Mouse (Mus musculus): ENCODE measurements around the gene Commd4. TPM values are rescaled to one million over a fixed set of nuclear protein-coding genes. Genes with fewer than 3 reads are reported as not detected.
A peak's percentile ranks its signal among the peaks of the same experiment; 100 is the strongest.
"Not testable (repeated sequence)": the region's sequence is repeated elsewhere in the genome, so short reads cannot be mapped to it uniquely, and the experiment has no call there.

Commd4 gene
- 100 to 1,000 TPM; 264 to 293 TPM for polyA plus RNA-seq (2017; shearing (Covaris generic))

DNA sequence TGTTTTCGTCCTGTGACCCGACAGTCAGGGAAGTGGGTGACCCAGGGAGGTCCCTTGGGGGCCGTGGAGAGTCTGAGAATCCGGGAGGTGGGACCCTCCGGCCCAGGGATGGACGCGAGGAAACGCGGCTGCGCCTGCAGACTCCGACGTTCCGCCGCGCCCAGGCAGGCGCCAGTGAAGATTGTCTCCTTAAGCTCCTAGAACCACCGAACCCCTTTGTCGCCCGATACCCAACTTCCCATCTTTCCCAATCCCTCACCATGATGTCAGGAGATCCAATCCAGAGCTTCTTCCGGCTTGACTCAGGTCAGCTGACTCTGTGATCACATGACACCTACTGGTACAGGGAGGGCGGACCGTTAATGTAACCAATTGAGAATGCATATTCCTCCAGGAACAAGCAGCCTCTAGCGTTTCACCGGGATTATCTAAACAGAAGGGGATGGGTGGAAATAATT, at the start of gene Commd4:
TSS of gene Commd4 (minus strand) at position 319 of the 458 bp plus-strand sequence.
- peak; percentile 44 for ATAC-seq

DNA sequence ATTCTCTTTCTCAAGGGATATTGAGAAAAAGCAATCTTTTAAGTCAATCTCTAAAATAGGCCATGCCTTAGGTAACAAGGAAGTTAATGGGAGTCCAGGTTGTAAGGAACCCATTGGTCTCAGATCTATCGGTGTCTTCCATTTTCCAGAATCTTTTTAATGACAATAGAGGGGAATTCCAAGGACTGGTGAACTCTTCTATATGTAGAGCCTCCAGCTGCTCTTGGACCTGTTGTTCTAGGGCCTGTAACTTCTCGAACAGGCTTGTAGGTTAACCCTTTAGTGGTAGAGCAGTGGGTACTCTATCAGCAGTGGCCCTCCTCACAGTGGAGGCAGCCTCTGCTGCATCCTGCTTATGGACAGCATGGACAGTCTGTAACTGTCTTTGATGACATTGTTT, 48.8 kb upstream of the Commd4 start:
- no peak for ATAC-seq

- not testable (repeated sequence) for ATAC-seq
Measured at GRCm38 (mm10) chr9:57203571-57203970, 45.4 kb upstream of the Commd4 start.

DNA sequence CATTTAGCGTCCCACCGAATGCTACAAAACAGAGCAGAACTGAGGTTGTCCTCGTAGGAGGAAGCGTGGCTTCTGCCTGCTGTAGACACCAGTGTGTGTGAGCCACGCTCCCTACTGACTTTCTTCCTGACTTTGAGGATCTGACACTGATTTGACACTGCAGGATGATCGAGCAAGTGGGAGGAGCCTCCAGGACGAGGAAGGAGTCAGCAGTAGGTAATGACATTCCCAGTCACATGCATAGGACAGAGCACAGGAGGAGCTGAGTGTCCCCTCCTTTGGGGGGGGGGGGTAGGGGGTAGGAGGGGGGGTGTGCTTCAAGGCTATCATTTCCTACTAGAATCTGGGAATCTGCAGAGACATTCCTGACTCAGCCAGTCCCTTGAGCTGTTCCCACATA, 44.9 kb upstream of the Commd4 start:
- no peak for ATAC-seq

DNA sequence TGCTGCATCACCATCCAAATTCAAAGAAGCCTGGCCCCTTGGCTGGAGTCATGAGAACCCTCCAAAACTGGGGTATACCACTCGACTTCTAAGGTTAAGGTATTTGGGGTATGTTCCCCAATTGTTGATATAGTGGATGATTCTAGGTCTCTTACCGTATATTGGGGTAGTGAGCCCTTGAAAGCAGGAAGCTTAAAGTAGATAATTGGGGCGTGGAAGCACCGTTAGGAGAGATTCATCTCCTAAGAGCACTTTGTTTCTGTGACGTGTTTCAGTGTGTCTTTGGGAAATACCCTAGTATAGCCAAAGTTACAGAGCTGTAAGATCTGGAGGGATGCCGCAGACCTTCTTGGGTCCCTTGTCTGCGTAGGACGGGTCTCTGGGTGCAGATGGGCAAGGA, 39.3 kb upstream of the Commd4 start:
- ATAC-seq, result no peak

DNA sequence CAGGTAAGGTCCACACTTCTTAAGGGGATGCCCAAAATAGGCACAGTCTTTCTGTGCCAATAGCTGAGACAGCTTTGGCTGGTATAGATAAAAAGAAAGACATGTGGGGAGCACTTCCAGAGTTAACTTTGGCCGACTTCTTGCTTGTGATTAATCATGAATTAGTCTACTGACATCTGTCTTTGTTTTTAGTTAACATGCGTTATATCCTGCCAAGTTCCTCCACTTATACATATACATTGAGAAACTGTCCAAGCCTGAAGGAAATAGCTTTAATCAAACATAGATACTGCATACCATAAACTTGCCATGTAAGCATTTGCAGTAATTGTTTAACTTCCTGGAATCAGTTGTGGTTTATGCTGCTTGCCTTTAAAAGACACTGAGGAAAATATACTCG, 38.6 kb upstream of the Commd4 start:
- ATAC-seq, result no peak

DNA sequence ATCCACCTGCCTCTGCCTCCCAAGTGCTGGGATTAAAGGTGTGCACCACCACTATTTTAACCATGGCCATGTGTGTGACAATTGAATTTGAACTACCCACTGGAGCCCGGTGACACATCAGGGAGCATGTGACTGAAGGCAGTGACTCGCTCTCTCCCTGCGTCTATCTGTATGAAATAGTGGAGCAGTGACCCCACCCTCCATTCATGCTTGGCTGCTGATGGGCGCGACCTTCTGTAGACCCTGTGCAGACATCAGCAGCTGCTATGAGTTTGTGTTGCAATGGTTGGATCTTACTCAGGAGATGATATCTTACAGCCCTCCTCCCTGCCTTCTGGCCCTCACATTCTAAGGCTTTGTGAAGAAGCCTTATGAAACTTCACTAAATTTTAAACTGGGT, 10.3 kb upstream of the Commd4 start:
- ATAC-seq, result no peak

DNA sequence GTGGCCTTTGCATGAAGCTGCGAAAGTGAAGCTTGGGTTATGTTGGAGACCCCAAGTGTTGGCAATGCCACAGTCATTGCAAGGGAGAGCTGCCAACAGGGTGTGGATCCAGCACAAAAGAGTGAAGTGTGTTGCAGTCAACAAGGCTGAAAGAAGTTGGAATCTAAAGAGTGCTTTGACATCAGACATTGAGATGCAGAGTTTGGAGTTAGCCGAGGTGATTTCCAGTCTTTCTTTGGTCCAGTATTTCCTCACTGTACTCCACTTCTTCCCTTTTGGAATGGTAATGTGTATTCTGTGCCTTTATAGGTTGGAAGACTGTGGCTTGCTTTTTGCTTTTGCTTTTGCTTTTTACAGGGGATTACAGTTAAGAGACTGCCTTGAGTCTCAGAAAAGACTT, 8.0 kb upstream of the Commd4 start:
- no peak for ATAC-seq

DNA sequence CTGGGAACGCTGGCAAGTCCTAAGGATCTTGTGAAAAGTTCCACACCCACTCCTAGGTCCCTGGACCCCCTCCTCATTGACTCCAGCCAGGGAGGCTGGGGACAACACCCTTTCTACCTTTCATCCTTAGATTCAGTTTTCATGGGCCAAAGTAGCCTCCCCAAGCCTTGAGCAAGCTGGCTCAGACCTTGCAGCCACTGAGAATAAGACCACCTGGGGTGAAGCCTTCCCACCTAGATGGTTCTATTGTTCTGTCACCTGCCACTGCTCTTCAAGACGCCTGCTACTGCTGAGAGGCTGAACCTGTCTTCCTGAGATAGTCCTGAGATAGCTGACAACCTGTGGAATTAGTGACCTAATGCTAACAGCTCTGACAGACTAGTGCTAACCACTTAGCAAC, 5.0 kb upstream of the Commd4 start:
- no peak for ATAC-seq

- no peak for ATAC-seq
Measured at GRCm38 (mm10) chr9:57162496-57162895, 4.4 kb upstream of the Commd4 start.

- no peak for ATAC-seq
Measured at GRCm38 (mm10) chr9:57158506-57158905, 375 bp upstream of the Commd4 start.

- ATAC-seq, result peak; percentile 86
Measured at GRCm38 (mm10) chr9:57157499-57157898, 632 bp downstream of the Commd4 start.

DNA sequence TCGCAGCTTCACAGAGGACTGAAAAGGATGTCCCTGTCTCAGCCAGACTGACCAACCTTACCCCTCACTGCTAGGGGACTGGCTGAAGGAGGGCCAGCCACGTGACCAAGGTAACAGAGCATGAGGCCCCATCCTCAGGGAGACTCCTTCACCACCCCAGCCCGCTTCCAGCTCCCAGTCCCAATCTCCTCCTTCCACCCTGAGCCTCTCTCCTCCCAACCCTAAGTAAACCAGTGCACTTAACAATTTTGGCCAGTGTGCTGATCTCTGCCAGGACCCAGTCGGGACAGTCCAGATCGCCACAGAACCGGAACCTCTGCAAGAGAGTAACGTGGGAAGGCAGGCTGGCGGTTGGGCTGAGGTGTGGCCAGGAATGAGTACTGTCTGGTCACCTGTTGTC, 1.3 kb downstream of the Commd4 start:
- no peak for ATAC-seq

GRCm38 (mm10) chr9:57156383-57156782, 1.7 kb downstream of the Commd4 start:
- no peak for ATAC-seq

DNA sequence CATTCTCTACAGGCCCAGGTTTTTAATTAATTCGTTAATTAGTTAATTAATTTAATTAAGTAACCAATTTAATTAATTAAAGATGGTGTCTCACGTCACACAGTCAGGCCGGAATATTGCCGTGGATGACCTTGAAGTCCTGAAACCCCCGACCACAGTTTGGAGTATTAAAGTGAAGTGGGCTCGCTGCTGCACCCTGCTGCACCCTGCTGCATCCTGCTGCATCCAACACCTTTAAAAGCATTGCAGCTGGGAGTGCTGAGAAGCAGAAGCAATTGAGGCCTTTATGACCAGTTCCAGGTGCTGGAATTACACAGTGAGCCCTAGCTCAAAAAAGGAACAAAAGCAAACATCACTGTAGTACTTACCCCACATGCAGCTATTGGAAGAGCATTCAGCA, 5.8 kb downstream of the Commd4 start:
- no peak for ATAC-seq

DNA sequence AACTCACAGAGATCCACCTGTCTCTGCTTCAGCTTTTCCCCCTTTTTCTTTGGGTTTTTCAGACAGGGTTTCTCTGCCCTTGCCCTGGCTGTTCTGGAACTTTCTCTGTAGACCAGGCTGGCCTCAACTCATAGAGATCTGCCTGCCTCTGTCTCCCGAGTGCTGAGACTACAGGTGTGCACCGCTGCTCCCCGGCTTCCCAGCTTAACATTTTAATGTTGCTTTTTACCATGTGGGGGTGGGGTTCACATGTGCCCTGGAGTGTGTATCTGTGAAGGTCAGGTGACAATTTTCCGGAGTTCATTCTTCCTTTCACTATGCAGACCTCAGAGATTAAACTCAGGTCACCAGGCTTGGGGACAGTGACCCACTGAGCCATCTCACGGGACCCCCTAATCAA, 7.9 kb downstream of the Commd4 start:
- no peak for ATAC-seq

- ATAC-seq, result no peak
Measured at GRCm38 (mm10) chr9:57149021-57149420, 9.1 kb downstream of the Commd4 start.

- peak; percentile 87 for ATAC-seq
Measured at GRCm38 (mm10) chr9:57148144-57148878, 9.8 kb downstream of the Commd4 start, which contains the start of gene Neil1. Neil1 (minus strand) TSS chr9:57148305.

GRCm38 (mm10) chr9:57147205-57148143, 10.7 kb downstream of the Commd4 start:
- peak; percentile 15 for ATAC-seq

GRCm38 (mm10) chr9:57146451-57147066, 11.6 kb downstream of the Commd4 start:
- no peak for ATAC-seq

DNA sequence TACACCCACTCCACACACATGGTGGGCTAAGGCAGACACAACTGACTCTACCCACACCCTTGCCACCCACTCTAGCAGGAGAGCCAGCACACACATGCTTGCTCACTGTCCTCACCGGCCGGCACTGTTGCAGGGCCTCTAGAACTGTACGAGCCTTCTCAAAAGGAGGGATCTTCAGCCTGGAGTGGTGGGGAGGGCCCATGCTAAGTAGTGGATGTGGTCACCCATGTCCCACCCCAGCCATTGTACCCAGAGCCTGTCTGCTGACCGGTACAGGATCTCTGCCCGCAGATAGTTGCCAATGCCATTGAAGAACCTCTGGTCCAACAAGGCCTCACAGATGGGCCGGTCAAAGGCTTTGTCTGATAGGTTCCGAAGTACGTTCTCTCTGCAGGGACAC, 13.3 kb downstream of the Commd4 start:
- no peak for ATAC-seq

- ATAC-seq, result no peak
Measured at GRCm38 (mm10) chr9:57143212-57143611, 14.9 kb downstream of the Commd4 start.
